Mouse (Mus musculus): ENCODE measurements at regions not wholly inside any gene's neighbourhood (a gene's known extent, or its start where the extent isn't known, plus 50 kb on each side); places are given as distances from the start of the nearest gene placed in this dataset.

DNA sequence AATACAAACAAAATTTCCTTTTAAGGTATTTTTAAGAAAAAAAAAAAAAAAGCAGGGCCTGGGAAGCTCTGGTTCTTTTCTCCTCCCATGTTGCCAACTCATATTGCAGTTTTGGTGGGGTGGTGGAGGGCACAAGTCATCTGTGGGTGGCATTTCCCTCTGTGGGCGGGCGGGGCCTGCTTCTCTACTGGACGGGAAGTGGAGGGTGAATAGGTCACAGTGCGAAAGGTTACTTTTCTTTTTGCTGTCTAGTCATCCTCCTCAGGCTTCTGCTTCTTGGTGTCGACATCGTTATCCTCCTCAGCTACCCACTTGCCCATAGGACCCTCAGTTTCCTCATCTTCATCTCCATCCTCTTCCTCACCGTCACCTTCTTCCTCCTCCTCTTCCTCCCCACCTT lies 55.3 kb upstream of the Plcb1 start:
- DNase-seq (ENCODE audit: low spot score), result no peak

- no peak for DNase-seq (ENCODE audit: low spot score)
Observed at GRCm38 (mm10) chr2:134726713-134727112, 59.2 kb upstream of the Plcb1 start.

DNA sequence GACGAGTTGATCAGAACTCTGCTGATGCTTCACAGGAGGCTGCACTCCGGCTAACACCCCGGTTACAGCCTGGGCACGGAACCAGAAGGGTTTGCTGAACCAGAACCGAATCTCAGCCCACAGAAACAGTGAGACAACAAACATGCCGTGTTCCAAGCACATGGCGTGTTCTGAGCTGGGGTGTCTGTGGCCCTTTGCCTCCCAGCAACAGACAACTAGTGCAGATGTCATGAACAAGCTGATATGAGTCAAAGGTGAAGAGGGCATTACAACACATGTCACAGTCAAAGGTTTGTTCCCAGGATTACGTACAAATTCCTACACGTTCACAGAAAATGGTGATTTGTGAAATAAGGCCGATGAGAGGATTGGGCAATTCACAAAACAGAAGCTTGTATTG lies 61.8 kb upstream of the Plcb1 start:
- peak; percentile 22 for DNase-seq (ENCODE audit: low spot score)

DNA sequence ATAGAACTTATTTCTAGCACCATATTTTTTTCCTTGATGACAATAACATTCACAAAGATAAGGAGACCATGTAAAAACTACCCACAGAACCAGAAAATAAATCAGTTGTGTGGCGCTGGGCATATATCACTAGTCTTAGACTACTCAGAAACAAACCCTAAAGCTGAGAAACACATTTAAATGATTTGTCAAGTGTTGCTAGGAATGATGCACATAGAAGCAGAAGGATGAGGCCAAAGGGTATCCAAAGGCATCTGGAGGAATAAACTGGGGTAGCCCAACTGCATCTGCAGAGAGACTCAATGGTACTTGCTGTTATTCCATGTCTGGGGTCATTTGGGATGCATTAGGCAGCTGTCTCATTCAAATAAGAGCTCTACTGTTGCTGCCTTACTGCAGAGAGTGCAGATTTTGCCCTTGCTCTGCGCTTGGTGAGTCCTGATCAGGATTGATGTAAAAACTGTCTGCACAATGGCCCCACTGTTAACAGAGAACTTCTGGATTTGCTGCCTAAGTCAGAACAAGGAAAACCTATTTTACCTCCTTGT lies 68.0 kb upstream of the Plcb1 start:
- DNase-seq (ENCODE audit: low spot score), result no peak

GRCm38 (mm10) chr2:134716531-134716930 lies 69.3 kb upstream of the Plcb1 start:
- no peak for DNase-seq (ENCODE audit: low spot score)

GRCm38 (mm10) chr2:134714001-134714400 lies 70.1 kb upstream of the Tmx4 start:
- no peak for DNase-seq (ENCODE audit: low spot score)

DNA sequence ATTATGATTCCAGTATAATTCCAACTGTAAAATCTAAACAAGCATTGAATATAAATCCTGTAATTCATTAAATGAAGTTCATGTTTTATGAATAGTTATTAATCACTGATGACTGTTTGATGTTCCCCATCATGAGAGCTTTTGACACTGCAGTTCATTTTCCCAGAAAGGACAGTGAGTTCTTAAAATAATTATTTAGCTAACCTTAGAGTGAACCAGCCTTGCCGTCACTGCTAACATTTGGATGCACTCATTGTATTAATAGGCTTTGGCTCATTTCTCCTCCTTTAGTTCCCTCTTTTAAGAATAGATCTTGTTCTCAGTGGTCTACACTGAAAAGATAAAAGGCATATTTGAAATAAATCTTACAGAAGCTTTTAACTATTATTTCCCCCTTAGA lies 64.8 kb upstream of the Tmx4 start:
- DNase-seq (ENCODE audit: low spot score), result no peak

DNA sequence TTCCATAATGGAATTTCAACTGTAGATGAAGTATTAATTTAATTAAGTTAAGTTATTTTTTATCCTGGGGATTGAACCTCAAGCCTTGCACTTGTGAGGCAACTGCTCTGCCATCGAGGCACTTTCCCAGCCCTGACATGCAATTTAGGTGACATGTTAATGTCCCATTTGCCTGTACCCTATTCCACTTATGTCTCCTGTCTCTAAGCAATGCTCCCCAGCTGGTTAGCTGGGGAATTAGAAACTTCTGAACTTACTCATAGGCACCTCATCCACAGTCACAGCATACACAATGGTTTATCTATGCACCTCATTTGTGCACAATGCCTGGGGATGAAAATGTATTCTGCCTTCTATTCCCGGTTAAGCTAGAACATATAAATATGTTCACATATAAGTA lies 59.1 kb upstream of the Tmx4 start:
- no peak for DNase-seq (ENCODE audit: low spot score)

- DNase-seq (ENCODE audit: low spot score), result no peak
Observed at GRCm38 (mm10) chr2:134697424-134697823, 53.5 kb upstream of the Tmx4 start.

GRCm38 (mm10) chr2:134696394-134696793 lies 52.4 kb upstream of the Tmx4 start:
- no peak for DNase-seq (ENCODE audit: low spot score)
